Mouse (Mus musculus): ENCODE results near the gene Bcas1. TPM values are rescaled to one million over a fixed set of nuclear protein-coding genes. Genes with fewer than 3 reads are reported as not detected.

Gene Bcas1
- polyA plus RNA-seq, 1 experiment from 2014 or later, result 0.58 TPM

DNA sequence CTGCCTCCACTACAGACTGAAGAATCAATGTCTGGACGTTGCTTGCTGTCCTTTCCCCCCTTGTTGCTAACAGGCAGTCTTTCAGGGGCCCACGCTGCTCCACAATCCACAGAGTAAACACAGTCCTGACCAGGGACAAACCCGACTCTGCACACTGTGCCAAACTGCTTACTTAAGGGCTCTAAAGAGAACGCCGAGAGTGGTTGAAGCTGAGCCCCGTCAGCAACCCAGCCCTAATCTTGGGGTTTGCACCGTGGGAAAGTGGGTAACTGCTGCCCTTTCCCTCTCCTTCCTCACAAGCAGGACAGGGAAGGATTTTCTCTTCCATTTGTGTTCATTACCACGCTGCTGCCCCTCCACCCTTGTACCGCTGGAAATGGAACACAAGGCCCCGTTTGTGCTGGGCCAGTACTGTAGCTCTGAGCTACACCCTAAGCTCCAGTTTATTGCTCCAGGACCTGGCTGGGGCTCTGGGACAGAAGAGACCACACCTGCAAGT lies 83.8 kb downstream of the Bcas1 start:
- no peak overlapping the region for H3K9ac ChIP-seq
- no peak overlapping the region for H3K4me3 ChIP-seq (replicated peaks)
- ATAC-seq (replicated peaks; ENCODE audit: low FRiP score), result no peak
- peak overlapping the region; percentile 94 for H3K27ac ChIP-seq
- H3K4me1 ChIP-seq, result peaks cover 36% of the 10 kb centered on the region
- 22% methylated on average over 10 of the region's 10 CpGs for WGBS
- no peaks in the 10 kb centered on the region for H3K9me3 ChIP-seq (replicated peaks)
- H3K4me2 ChIP-seq, result 0 out of 2 replicates have a peak overlapping the region, but pooled peaks have one; percentile 1
- H3K36me3 ChIP-seq, result no peaks in the 10 kb centered on the region
- H3K27me3 ChIP-seq, result no peaks in the 10 kb centered on the region

DNA sequence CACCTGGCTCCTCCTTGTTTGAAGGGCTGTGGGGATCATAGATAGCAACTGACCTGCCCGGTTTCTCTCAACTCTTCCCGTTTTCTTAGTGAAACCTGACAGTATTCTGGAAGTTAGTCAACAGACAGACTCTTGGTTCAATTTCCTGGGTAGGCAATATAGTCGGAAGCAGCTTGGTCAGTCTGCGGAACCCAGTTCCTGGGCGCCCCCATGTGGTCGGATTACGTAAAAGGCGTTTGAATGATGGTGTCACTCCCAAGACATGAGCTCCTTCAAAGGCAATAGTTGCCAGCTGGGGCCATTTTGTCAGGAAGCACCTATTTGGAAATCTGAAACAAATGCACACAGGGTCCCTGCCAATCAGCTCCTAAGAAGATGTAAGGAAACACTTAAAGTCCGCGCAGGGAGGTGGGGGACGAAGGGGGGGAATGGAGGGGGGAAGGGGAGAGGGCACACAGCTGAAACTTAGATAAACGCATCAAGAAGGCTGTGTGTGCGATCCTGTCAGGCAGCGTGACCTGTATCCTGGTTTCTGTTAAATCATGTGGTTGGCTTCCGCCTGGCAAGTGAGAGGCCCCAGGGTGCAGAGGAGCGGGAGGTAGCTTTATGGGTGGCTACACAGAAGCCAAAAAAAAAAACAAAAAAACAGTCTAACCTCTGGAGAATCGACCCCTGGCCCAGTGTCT lies 84.4 kb downstream of the Bcas1 start:
- H3K36me3 ChIP-seq, result no peaks in the 10 kb centered on the region
- H3K4me1 ChIP-seq, result peaks cover 36% of the 10 kb centered on the region
- WGBS, result 16% methylated on average over 17 of the region's 17 CpGs
- H3K9ac ChIP-seq, result no peak overlapping the region
- no peaks in the 10 kb centered on the region for H3K9me3 ChIP-seq (replicated peaks)
- H3K4me2 ChIP-seq, result 0 out of 2 replicates have a peak overlapping the region, but pooled peaks have one; percentile 1
- peak overlapping the region; percentile 94 for H3K27ac ChIP-seq
- H3K27me3 ChIP-seq, result no peaks in the 10 kb centered on the region
- no peak overlapping the region for H3K4me3 ChIP-seq (replicated peaks)
- ATAC-seq (replicated peaks; ENCODE audit: low FRiP score), result no peak

DNA sequence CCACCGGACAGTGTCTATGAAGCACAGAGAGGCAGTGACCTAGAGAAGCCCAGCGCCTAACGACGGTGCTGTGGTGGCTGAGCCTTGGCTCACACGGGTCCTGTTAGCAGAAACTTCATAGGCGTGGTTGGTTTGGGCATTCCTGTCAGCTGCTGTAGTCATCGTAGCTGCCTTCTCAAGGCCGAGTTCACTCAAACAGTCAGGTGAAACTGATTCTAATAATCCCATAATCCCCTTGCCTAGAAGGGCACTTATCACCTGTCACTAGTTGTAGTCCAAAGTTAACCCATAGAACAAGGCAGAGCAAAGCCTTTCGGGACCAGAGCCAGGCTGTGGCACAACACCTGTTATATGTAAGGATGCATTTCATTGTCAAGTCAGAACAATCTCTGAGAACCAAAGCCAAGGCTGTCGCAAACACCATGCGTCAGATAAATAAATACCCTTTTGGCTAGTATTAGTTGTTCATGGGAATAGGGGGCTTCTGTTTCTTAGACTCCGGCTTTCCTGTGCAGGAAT lies 85.3 kb downstream of the Bcas1 start:
- Histone ChIP-seq H3K27me3 (no peaks in the 10 kb centered on the region), H3K4me3 (replicated peaks) (no peak overlapping the region), H3K4me1 (peaks cover 39% of the 10 kb centered on the region), H3K9ac (no peak overlapping the region), H3K9me3 (replicated peaks) (no peaks in the 10 kb centered on the region), H3K4me2 (no peak overlapping the region), H3K36me3 (no peaks in the 10 kb centered on the region), H3K27ac (no peak overlapping the region)
- 88% methylated on average over 12 of the region's 12 CpGs for WGBS
- ATAC-seq (replicated peaks; ENCODE audit: low FRiP score), result no peak

DNA sequence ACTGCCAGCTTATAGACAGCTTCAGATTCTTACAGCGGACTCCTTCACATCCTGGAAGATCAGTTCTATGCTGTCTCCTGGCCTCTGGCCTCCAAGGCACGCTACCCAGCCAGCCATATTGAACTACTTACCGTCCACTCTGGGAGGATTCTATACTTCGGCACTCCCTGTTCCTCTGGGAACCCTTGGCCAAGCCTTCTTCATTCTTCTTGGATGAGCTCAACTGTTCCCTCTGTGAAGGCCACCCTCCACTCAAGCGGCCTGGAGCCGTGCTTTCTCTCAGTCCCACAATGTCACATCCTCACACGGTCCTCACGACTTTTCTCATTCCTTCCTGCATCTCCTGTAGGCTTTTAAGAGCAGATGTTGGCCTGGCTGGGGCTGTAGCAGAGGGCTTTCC lies 86.5 kb downstream of the Bcas1 start:
- no peak for ATAC-seq (replicated peaks; ENCODE audit: low FRiP score)
- no peaks in the 10 kb centered on the region for H3K27me3 ChIP-seq
- WGBS, result 77% methylated on average over 8 of the region's 8 CpGs
- H3K9me3 ChIP-seq (replicated peaks), result no peaks in the 10 kb centered on the region
- no peak overlapping the region for H3K4me2 ChIP-seq
- H3K36me3 ChIP-seq, result no peaks in the 10 kb centered on the region
- no peak overlapping the region for H3K9ac ChIP-seq
- H3K4me1 ChIP-seq, result peaks cover 34% of the 10 kb centered on the region
- H3K27ac ChIP-seq, result no peak overlapping the region
- H3K4me3 ChIP-seq (replicated peaks), result no peak overlapping the region

DNA sequence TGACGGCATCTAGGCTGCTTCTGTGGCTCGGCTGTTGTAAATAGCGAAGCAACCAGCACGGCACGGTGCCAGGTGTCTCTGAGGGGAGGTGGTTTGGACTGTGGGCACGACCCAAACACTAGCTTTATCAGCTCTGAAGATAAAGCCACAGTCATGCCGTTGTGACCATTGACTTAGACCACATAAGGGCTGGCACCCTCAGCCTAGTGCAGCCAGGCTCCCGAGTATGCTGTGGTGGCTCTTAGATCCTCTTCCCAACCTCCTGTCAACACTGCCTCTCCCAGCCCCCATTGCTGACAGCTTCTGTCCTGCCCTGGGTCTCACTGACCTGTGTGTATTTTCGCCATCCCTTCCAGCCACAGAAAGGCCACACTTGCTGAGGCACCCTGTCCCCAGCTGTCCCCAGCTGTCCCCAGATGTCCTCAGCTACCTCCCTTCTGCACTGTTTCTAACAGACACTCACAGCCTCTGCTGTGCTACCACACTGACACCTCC lies 91.3 kb downstream of the Bcas1 start:
- H3K4me1 ChIP-seq, result peaks cover 6% of the 10 kb centered on the region; the same call in 1 of the 2 replicates
- no peaks in the 10 kb centered on the region for H3K27me3 ChIP-seq
- WGBS, result 69% methylated on average over 9 of the region's 9 CpGs
- no peak overlapping the region for H3K4me2 ChIP-seq
- no peak for ATAC-seq (replicated peaks; ENCODE audit: low FRiP score)
- H3K9ac ChIP-seq, result no peak overlapping the region
- H3K36me3 ChIP-seq, result no peaks in the 10 kb centered on the region
- no peak overlapping the region for H3K27ac ChIP-seq
- no peaks in the 10 kb centered on the region for H3K9me3 ChIP-seq (replicated peaks)
- no peak overlapping the region for H3K4me3 ChIP-seq (replicated peaks)

DNA sequence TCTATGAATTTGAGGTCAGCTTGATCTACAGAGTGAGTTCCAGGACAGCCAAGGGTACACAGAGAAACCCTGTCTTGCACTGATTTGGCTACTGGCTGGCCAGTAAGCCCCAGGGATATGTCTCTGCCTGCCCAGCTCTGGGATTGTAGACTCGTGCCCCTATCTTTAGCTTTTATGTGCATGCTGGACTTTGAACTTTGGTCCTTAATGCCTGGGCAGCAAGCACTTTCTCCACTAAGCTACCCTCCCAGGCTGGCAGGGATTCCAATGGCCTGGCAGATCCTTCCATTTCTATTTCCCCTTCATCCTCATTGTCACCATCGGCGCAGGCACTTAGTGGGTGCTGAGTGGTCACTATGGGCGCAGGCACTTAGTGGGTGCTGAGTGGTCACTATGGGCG lies 92.5 kb downstream of the Bcas1 start:
- H3K9me3 ChIP-seq (replicated peaks), result no peaks in the 10 kb centered on the region
- no peaks in the 10 kb centered on the region for H3K36me3 ChIP-seq
- H3K9ac ChIP-seq, result no peak overlapping the region
- H3K4me2 ChIP-seq, result no peak overlapping the region
- H3K4me1 ChIP-seq, result peaks cover 11% of the 10 kb centered on the region
- WGBS, result 87% methylated on average over 5 of the region's 5 CpGs
- no peak overlapping the region for H3K4me3 ChIP-seq (replicated peaks)
- no peak overlapping the region for H3K27ac ChIP-seq
- no peak for ATAC-seq (replicated peaks; ENCODE audit: low FRiP score)
- H3K27me3 ChIP-seq, result no peaks in the 10 kb centered on the region

DNA sequence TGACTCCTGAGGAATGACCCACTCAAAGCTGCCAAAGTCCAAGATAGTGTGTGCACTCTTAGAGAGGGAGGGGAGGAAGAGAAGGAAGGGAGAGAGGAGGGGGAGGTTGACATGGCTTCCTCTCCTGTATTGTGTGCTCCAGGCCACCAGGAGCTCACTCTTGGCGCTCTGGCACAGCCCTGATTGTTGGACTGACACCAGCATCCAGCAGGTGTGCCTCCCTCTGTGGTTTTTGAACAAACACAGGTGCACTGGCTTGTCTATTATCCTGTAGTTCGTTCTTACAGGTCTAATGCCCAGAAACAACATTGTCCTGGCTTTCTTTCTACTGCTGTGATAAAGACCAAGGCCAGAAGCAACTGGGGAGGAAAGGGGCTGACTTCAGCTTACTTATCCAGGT lies 95.8 kb downstream of the Bcas1 start:
- Histone ChIP-seq H3K4me3 (replicated peaks) (no peak overlapping the region), H3K9me3 (replicated peaks) (no peaks in the 10 kb centered on the region), H3K36me3 (no peaks in the 10 kb centered on the region), H3K9ac (no peak overlapping the region), H3K27me3 (no peaks in the 10 kb centered on the region), H3K27ac (no peak overlapping the region), H3K4me1 (peaks cover 12% of the 10 kb centered on the region), H3K4me2 (no peak overlapping the region)
- ATAC-seq (replicated peaks; ENCODE audit: low FRiP score), result no peak
- 84% methylated on average over 2 of the region's 2 CpGs for WGBS

DNA sequence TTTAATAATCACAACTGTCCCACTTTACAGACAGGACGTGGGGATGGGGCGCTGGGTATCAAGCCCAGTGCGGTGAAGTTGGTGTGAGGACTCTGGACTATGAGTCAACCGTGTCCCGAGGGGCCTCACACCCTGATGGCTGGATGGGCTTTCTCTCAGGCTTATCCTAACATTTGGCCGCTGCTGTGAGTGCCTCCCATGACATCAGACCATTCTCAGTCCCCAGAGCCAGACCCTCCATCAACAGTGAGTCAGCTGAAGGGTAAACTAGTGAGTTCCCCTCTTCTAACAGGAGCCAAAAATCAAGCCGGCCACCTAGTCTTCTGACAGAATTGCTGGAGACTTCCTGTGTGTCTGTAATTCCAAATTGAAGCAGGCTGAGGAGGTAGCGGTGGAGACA lies 97.2 kb downstream of the Bcas1 start:
- Histone ChIP-seq H3K4me3 (replicated peaks) (no peak overlapping the region), H3K27ac (no peak overlapping the region), H3K9ac (no peak overlapping the region), H3K4me2 (no peak overlapping the region), H3K9me3 (replicated peaks) (no peaks in the 10 kb centered on the region), H3K4me1 (peaks cover 17% of the 10 kb centered on the region), H3K36me3 (no peaks in the 10 kb centered on the region), H3K27me3 (no peaks in the 10 kb centered on the region)
- WGBS, result 47% methylated on average over 8 of the region's 8 CpGs
- ATAC-seq (replicated peaks; ENCODE audit: low FRiP score), result no peak

DNA sequence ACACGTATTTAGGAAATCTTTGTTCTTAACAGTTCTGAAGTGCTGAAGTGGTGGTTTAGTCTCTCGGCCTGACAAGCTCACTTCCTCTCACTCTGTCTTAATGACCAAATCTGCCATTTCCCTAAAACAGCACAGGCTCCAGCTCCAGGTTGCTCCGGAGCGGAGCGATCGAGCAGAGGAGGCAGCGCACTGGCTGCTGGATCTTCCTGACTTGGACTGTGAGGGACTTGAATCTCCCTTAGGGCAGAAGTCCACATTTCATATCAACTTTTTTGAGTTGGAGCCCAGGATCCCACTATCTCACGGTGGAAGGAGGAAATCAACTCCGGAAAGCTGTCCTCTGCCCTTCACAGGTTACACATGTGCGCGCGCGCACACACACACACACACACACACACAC lies 97.7 kb downstream of the Bcas1 start:
- H3K27ac ChIP-seq, result no peak overlapping the region
- H3K9ac ChIP-seq, result no peak overlapping the region
- no peak overlapping the region for H3K4me2 ChIP-seq
- no peaks in the 10 kb centered on the region for H3K27me3 ChIP-seq
- WGBS, result 81% methylated on average over 13 of the region's 13 CpGs
- no peak overlapping the region for H3K4me3 ChIP-seq (replicated peaks)
- no peak for ATAC-seq (replicated peaks; ENCODE audit: low FRiP score)
- H3K9me3 ChIP-seq (replicated peaks), result no peaks in the 10 kb centered on the region
- no peaks in the 10 kb centered on the region for H3K36me3 ChIP-seq
- peaks cover 15% of the 10 kb centered on the region for H3K4me1 ChIP-seq

DNA sequence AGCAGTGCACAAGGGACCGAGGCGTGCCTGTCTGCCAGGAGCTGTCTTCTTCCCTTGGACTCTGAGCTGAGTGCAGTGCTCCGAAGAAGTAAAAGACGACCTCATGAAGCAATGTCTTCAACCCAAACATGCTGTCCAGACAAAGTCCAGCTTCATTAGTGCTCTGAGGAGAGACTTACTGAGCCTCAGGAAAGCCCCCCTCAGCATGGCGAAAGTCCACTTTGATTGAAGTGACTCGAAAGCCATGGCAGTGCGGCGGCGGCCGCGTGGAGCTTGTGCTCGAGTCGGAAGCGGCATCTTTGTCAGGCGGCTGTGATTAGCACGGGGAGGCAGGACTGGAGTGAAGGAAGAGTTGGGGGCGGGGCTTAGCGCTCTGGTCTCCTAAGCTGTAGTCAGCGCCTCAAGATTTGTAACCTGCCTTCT lies 103.7 kb downstream of the Bcas1 start:
- H3K27ac ChIP-seq, result peak overlapping the region; percentile 66
- H3K27me3 ChIP-seq, result no peaks in the 10 kb centered on the region
- peak overlapping the region; percentile 66 for H3K4me2 ChIP-seq
- peaks cover 29% of the 10 kb centered on the region for H3K4me1 ChIP-seq
- peak; percentile 82 for ATAC-seq (replicated peaks; ENCODE audit: low FRiP score)
- H3K9ac ChIP-seq, result peak overlapping the region; percentile 23; the same call in 1 of the 2 replicates
- H3K4me3 ChIP-seq (replicated peaks), result peak overlapping the region; percentile 43
- no peaks in the 10 kb centered on the region for H3K9me3 ChIP-seq (replicated peaks)
- H3K36me3 ChIP-seq, result no peaks in the 10 kb centered on the region
- 3% methylated on average over 19 of the region's 19 CpGs for WGBS

DNA sequence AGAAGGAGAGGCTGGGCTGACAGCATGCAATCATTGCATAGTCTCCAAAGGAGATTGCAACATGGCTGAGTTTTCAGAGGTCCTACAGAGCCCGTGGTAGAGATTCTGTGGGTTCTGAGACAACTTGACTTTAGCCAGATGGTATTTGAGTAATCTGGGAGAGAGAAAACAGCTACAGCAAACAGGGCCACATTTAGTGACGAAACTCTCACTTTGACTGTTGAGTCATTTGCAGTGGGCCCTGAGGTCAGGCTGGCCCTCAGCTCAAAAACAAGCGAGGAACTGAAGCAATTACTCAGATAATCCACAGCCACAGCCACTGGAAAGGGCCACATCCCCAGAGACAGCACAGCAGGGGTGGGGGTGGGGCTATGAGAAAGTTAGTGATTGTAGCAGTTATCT lies 105.6 kb downstream of the Bcas1 start:
- WGBS, result 35% methylated on average over 3 of the region's 3 CpGs
- Histone ChIP-seq H3K9me3 (replicated peaks) (no peaks in the 10 kb centered on the region), H3K4me1 (peaks cover 32% of the 10 kb centered on the region), H3K4me3 (replicated peaks) (no peak overlapping the region), H3K36me3 (no peaks in the 10 kb centered on the region), H3K27me3 (no peaks in the 10 kb centered on the region), H3K27ac (no peak overlapping the region), H3K4me2 (no peak overlapping the region), H3K9ac (no peak overlapping the region)
- ATAC-seq (replicated peaks; ENCODE audit: low FRiP score), result no peak

DNA sequence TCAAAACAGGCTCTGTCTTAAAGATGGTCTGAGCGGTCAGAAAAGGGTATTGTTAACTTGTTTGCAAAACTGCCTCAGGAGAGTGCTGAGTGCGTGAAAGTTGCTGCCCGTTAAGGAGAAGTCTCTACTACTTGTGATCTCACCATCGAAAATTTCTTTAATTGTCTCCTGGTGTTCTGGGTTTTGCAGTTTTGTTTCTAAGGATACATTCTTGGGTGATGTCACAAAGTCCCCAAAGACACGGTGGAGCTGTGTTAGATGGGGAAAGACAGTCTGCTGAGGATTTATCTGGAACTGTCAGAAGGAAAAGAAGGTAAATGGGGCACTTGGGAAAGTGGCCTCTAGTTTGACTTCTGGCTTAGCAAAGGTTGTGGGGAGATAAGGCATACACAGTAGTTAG lies 106.1 kb downstream of the Bcas1 start:
- Histone ChIP-seq H3K9me3 (replicated peaks) (no peaks in the 10 kb centered on the region), H3K4me3 (replicated peaks) (no peak overlapping the region), H3K27ac (0 out of 2 replicates have a peak overlapping the region, but pooled peaks have one; percentile 3), H3K4me1 (peaks cover 32% of the 10 kb centered on the region), H3K36me3 (no peaks in the 10 kb centered on the region), H3K27me3 (no peaks in the 10 kb centered on the region), H3K4me2 (no peak overlapping the region), H3K9ac (no peak overlapping the region)
- 60% methylated on average over 5 of the region's 5 CpGs for WGBS
- no peak for ATAC-seq (replicated peaks; ENCODE audit: low FRiP score)
